Mouse (Mus musculus) erythroblast, embryonic 14.5 days (primary cell): ENCODE measurements at regions not wholly inside any gene's neighbourhood (a gene's known extent, or its start where the extent isn't known, plus 50 kb on each side); places are given as distances from the start of the nearest gene placed in this dataset.

Experiments used
- GATA1 ChIP-seq: IDR thresholded peaks from 2 replicates; pipeline ENCODE4 v1.6.1; 2012; ENCODE audit warnings: low read length, inconsistent platforms, mixed read lengths
- TAL1 ChIP-seq: IDR thresholded peaks from 3 replicates; pipeline ENCODE4 v1.6.1; 2012; ENCODE audit warnings: low read length, inconsistent platforms, mixed read lengths

- TF ChIP-seq GATA1 (no peak), TAL1 (no peak)
Observed at GRCm38 (mm10) chr1:76529531-76529930, 983.5 kb downstream of the Slc4a3 start.
